Mouse (Mus musculus) testis, postnatal 10 days (tissue): ENCODE data around the gene Arfgef2.

Experiments
- DNase-seq: peaks from one replicate; pipeline ENCODE4 v3.0.0; 2021; ENCODE audit warnings: low spot score

The Arfgef2 gene

GRCm38 (mm10) chr2:166906523-166907182, 101.3 kb downstream of the Arfgef2 start:
- no peak for DNase-seq

DNA sequence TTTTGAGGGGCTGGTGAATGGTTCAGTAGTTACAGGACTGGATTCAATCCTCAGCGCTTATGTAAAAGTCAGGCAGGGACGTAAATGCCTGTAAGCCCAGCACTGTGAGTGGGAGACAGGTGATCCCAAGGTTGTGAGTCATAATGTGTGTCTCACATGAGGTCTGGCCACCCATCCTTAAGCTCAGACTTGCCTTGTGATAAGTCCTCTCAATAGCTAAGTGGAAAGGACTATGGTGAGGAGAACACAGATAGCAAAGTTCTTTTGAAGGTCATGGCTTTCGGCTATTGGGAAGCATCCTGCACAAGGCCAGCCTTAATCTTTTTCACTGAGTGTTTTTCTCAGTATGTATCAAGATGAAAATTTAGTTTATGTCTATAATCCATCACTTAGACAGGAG, 104.3 kb downstream of the Arfgef2 start:
- no peak for DNase-seq

- DNase-seq, result no peak
Measured at GRCm38 (mm10) chr2:166910536-166910935, 105.1 kb downstream of the Arfgef2 start.

- DNase-seq, result no peak
Measured at GRCm38 (mm10) chr2:166923971-166924370, 118.6 kb downstream of the Arfgef2 start.

DNA sequence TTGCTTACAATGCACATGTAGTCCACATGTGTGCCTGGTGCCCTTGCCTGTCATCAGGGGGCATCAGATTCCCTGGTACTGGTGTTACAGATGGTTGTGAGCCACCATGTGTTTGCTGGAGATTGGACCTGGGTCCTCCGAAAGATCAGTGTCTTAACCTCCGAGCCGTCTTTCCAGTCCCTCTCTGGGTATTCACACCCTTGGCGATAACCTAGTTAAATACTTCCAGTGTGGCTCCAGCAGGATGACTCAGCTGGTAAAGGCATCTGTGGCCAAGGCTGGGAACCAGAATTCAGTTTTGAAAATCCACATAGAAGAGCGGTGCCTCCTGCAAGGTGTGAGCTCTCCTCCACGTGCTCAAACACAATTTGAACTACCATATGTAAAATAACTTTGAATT, 128.6 kb downstream of the Arfgef2 start:
- DNase-seq, result no peak

GRCm38 (mm10) chr2:166934416-166934815, 129.0 kb downstream of the Arfgef2 start:
- DNase-seq, result no peak

- DNase-seq, result no peak
Measured at GRCm38 (mm10) chr2:166935582-166935981, 130.2 kb downstream of the Arfgef2 start.

DNA sequence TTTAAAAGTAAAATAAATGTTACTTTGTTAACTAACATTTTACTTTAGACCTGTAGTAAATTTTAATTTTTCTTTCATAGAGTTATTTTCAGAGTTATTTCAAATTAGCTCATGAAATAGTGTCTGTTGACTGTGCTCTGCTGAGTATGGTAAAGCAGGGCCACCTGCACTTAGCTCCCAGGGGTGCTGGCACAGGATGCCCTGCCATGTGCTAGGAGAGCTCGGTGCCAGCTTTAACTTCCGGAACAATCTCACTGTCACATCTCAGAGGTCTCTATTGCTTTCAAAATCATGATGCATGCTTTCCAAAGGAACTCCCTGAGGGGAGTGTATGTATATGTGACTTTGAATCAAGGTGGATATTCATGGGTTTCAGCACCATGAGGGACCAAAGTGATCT, 130.8 kb downstream of the Arfgef2 start:
- DNase-seq, result no peak

DNA sequence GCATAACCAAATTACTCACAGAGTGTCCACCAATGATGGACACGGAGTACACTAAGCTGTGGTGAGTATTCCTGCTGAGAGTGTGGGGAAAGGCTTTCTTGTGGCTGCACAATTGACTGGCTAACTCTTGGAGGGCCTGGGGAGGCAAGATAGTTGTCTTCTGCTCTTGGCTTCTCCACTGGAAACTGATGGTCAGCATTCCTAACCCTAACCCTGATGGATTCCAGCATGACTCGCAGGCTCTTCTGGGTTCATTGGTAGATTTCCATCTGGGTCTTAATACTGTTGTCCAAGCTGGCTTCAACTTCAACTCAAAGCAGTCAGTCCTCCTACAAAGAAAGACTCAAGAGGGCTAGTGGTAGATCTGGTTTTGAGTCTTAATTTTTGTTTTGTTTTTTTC, 137.8 kb downstream of the Arfgef2 start:
- DNase-seq, result no peak

GRCm38 (mm10) chr2:166944346-166944745, 139.0 kb downstream of the Arfgef2 start:
- no peak for DNase-seq

GRCm38 (mm10) chr2:166945456-166945855, 140.1 kb downstream of the Arfgef2 start:
- DNase-seq, result peak; percentile 38
